Mouse (Mus musculus) lung, postnatal 25 days (tissue): ENCODE results near the gene Grhl3.

Source experiments
- DNase-seq: peaks from one replicate; pipeline ENCODE4 v3.0.0; 2022; ENCODE audit warnings: low spot score

Grhl3 gene

DNA sequence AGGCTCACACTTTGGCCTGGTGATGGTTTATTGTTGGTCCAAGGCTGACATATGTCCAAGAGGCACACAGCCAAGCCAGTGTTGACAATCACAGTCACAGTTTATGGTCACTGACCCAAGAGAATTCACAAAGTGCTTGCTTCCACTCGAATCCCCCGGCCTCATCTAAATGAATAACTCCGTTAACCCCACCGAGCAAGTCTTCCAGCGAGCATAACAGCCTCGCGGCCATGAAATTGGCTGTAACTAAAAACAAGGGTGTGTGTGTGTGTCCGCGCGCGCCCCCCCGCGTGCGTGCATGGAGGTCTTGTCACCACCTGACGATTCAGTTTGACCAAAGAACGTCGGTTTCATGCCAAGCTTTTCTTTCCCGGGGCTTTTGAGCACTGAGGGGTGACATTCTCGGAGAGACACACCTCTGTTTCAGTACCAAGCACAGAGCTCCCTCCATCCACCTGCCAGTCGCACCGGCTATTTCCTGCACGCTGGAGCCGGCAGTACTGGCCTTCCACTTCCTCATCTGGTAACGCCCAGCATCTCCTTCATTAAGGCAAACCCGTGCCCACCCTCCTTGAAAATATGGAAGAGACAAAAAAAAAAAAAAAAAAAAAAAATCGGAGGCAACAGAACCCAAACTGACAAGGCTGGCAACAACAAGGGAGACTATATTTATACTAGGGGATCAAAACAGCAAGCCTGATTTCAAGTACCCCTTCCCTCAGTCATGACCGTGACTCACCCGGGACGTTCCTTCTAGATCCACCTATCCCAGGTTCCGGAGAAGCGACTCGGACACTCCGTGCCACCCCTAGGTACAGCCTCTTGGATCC, 79.5 kb downstream of the Grhl3 start:
- peak; percentile 52 for DNase-seq

DNA sequence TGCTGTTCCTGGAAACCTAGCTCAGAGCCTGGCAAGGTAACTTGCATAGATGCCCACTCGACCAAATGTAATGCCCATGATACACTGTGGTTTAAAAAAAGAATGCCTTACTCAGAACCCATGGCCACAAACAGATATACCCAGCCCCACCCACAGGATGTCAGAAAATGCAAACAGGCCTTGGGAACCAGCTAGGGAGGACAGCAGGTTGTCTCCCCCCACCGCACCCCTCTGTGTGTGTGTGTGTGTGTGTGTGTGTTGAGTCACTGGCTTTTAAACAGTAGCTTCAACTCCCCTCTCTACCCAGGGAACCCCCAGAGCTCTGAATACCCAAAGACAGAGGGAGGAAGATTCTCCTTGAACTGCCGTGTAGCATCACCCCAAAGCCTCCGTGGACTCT, 80.2 kb downstream of the Grhl3 start:
- peak; percentile 30 for DNase-seq
